Mouse (Mus musculus) testis, adult 2 months (tissue): ENCODE results near the gene Dcst2. TPM values are rescaled to one million over a fixed set of nuclear protein-coding genes. Genes with fewer than 3 reads are reported as not detected.

Source experiments
- H3K27ac ChIP-seq: fragments of 200-500 bp; 2 replicates; pipeline ENCODE4 v1.5.1; 2012; ENCODE audit warnings: low read depth, low read length; ENCODE audit not compliant: control insufficient read depth, insufficient read depth
- H3K27me3 ChIP-seq: fragments of 200-500 bp; 2 replicates; pipeline ENCODE4 v1.6.1; 2012; ENCODE audit warnings: mild to moderate bottlenecking, low read length, moderate library complexity; ENCODE audit not compliant: control insufficient read depth, insufficient read depth
- H3K36me3 ChIP-seq: fragments of 200-500 bp; 2 replicates; pipeline ENCODE4 v1.6.1; 2012; ENCODE audit warnings: mild to moderate bottlenecking, low read length; ENCODE audit not compliant: control insufficient read depth, insufficient read depth
- H3K4me1 ChIP-seq: fragments of 200-500 bp; 2 replicates; pipeline ENCODE4 v1.6.1; 2012; ENCODE audit warnings: low read length; ENCODE audit not compliant: control insufficient read depth, insufficient read depth
- H3K4me3 ChIP-seq: fragments of 200-500 bp; 2 replicates; pipeline ENCODE4 v1.5.1; 2012; ENCODE audit warnings: low read depth, mild to moderate bottlenecking, low read length, moderate library complexity, mixed read lengths; ENCODE audit not compliant: control insufficient read depth
- CTCF ChIP-seq: fragments of 200-500 bp; IDR thresholded peaks from 2 replicates; pipeline ENCODE4 v1.5.1; 2012; ENCODE audit warnings: low read depth, mild to moderate bottlenecking, inconsistent platforms, low read length, moderate library complexity; ENCODE audit not compliant: control insufficient read depth, insufficient read depth, insufficient replicate concordance
- POLR2A ChIP-seq: fragments of 200-500 bp; IDR thresholded peaks from 2 replicates; pipeline ENCODE4 v1.6.1; 2012; ENCODE audit warnings: low read depth, mild to moderate bottlenecking, inconsistent platforms, low read length, moderate library complexity; ENCODE audit not compliant: control insufficient read depth
- polyA plus RNA-seq: library from polyadenylated mRNA; depleted of rRNA; stranded (reverse); fragments of >200 nt; gene quantifications from 2 replicates; pipeline ENCODE4 v1.2.3, GENCODE M21; 2012; rRNA removed

Gene Dcst2
- polyA plus RNA-seq, 1 experiment: 110 TPM

GRCm38 (mm10) chr3:89424416-89425140 lies 62.8 kb downstream of the Dcst2 start:
- no peak overlapping the region for H3K4me3 ChIP-seq

GRCm38 (mm10) chr3:89425141-89425525 lies 63.4 kb downstream of the Dcst2 start:
- H3K4me1 ChIP-seq: peaks cover 14% of the 10 kb centered on the region
- TF ChIP-seq POLR2A (no peak), CTCF (no peak)
- no peaks in the 10 kb centered on the region for H3K27me3 ChIP-seq

More at GRCm38 (mm10) chr3:89424416-89425140, 62.8 kb downstream of the Dcst2 start:
- TF ChIP-seq POLR2A (no peak), CTCF (no peak)
- Histone ChIP-seq H3K27ac (no peak overlapping the region), H3K27me3 (no peaks in the 10 kb centered on the region), H3K4me1 (peaks cover 20% of the 10 kb centered on the region), H3K36me3 (no peaks in the 10 kb centered on the region; the same call in none of the 2 replicates)

GRCm38 (mm10) chr3:89425876-89426275 lies 64.1 kb downstream of the Dcst2 start:
- H3K27ac ChIP-seq: no peak overlapping the region
- no peaks in the 10 kb centered on the region; the same call in none of the 2 replicates for H3K36me3 ChIP-seq
- TF ChIP-seq POLR2A (no peak), CTCF (no peak)
- H3K4me3 ChIP-seq: no peak overlapping the region
- peaks cover 12% of the 10 kb centered on the region for H3K4me1 ChIP-seq
- no peaks in the 10 kb centered on the region for H3K27me3 ChIP-seq

More at GRCm38 (mm10) chr3:89425141-89425525, 63.4 kb downstream of the Dcst2 start:
- H3K27ac ChIP-seq: no peak overlapping the region
- H3K4me3 ChIP-seq: no peak overlapping the region
- no peaks in the 10 kb centered on the region; the same call in none of the 2 replicates for H3K36me3 ChIP-seq

Other genes with a start within 250 kb of the Dcst2 start
- not detected in 2 replicates for gene Pklr, start 225.8 kb upstream of the Dcst2 start, polyA plus RNA-seq
- gene Hcn3, start 201.8 kb upstream of the Dcst2 start, polyA plus RNA-seq: 1.7 and 2.2 TPM in 2 replicates
- 48.3 and 50.6 TPM in 2 replicates for gene Clk2, start 197.2 kb upstream of the Dcst2 start, polyA plus RNA-seq
- gene Scamp3, start 184.5 kb upstream of the Dcst2 start, polyA plus RNA-seq: 70.9 and 73.0 TPM in 2 replicates
- gene Fam189b, start 178.8 kb upstream of the Dcst2 start, polyA plus RNA-seq: 5.7 and 7.1 TPM in 2 replicates
- gene Gba, start 159.0 kb upstream of the Dcst2 start, polyA plus RNA-seq: 17.4 and 19.9 TPM in 2 replicates
- gene Thbs3, start 146.8 kb upstream of the Dcst2 start, polyA plus RNA-seq: 66.6 and 73.2 TPM in 2 replicates
- 482 and 525 TPM in 2 replicates for gene Mtx1, start 134.9 kb upstream of the Dcst2 start, polyA plus RNA-seq
- 35.1 and 38.3 TPM in 2 replicates for gene Muc1, start 132.9 kb upstream of the Dcst2 start, polyA plus RNA-seq
- 30.7 and 43.7 TPM in 2 replicates for gene Krtcap2, start 116.0 kb upstream of the Dcst2 start, polyA plus RNA-seq
- gene Trim46, start 115.7 kb upstream of the Dcst2 start, polyA plus RNA-seq: 27.7 and 27.9 TPM in 2 replicates
- 42.2 and 53.9 TPM in 2 replicates for gene Dpm3, start 102.6 kb upstream of the Dcst2 start, polyA plus RNA-seq
- gene Slc50a1, start 91.4 kb upstream of the Dcst2 start, polyA plus RNA-seq: 9.7 and 12.7 TPM in 2 replicates
- 1.1 and 1.7 TPM in 2 replicates for gene Efna1, start 80.8 kb upstream of the Dcst2 start, polyA plus RNA-seq
- gene Efna3, start 39.0 kb upstream of the Dcst2 start, polyA plus RNA-seq: 9.9 and 13.3 TPM in 2 replicates
- gene Efna4, start 23.9 kb upstream of the Dcst2 start, polyA plus RNA-seq: 1.1 and 1.6 TPM in 2 replicates
- 39.7 and 51.1 TPM in 2 replicates for gene Adam15, start 12.0 kb upstream of the Dcst2 start, polyA plus RNA-seq
- gene Dcst1, start 3.3 kb downstream of the Dcst2 start, polyA plus RNA-seq: 74.5 and 81.0 TPM in 2 replicates
- 4.4 and 5.9 TPM in 2 replicates for gene Zbtb7b, start 32.8 kb downstream of the Dcst2 start, polyA plus RNA-seq
- not detected in 2 replicates for gene Lenep, start 40.8 kb downstream of the Dcst2 start, polyA plus RNA-seq
- 67.6 and 71.8 TPM in 2 replicates for gene Flad1, start 49.9 kb downstream of the Dcst2 start, polyA plus RNA-seq
- gene Cks1b, start 56.4 kb downstream of the Dcst2 start, polyA plus RNA-seq: 14.7 and 16.5 TPM in 2 replicates
- 15.7 and 17.3 TPM in 2 replicates for gene Shc1, start 56.5 kb downstream of the Dcst2 start, polyA plus RNA-seq
- gene Pygo2, start 68.2 kb downstream of the Dcst2 start, polyA plus RNA-seq: 18.1 and 19.6 TPM in 2 replicates
- 8.2 and 9.9 TPM in 2 replicates for gene Pbxip1, start 74.7 kb downstream of the Dcst2 start, polyA plus RNA-seq
- 21.0 and 23.1 TPM in 2 replicates for gene Pmvk, start 92.6 kb downstream of the Dcst2 start, polyA plus RNA-seq
- 1.7 and 2.3 TPM in 2 replicates for gene Kcnn3, start 158.2 kb downstream of the Dcst2 start, polyA plus RNA-seq